Mouse (Mus musculus): Measurements from ENCODE around the gene Ccm2. TPM values are rescaled to one million over a fixed set of nuclear protein-coding genes. Genes with fewer than 3 reads are reported as not detected.
A peak's percentile ranks its signal among the peaks of the same experiment; 100 is the strongest.

Gene Ccm2
- polyA plus RNA-seq, 1 experiment from 2014 or later, result 44.7 TPM

DNA sequence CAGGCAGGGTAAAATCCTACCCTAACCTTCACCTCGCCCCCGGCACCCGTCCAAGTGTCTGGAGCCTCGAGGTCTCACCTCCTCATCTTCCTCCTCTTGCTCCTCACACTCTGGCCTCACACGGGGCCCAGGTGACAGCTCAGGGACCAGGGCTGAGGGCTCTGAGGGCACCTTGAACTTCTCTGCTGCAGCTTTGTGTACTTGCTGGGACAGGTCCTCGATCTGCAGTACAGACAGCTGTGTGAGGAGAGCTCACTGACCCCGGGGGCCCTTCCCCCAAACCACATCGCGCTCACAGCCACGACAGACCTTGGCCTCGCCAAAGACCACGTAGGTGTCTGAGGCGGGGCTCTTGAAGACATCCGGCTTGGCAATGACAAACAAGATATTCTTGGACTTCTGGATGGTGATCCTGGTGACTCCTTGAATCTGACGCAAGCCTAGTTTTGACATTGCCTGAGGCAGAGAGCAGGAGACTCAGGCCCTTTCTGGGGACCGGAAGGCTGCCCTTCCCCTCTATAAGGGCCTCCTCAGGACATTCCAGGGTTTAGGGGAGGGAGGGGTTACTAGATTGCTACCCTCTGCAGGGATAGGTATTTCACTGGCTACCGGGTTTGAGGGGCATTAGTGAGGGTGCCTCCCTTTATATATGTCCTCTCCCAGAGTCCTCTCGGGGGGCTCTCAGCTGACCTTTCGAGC is 51.7 kb downstream of the Ccm2 start:
- H3K36me3 ChIP-seq, result peaks cover 31% of the 10 kb centered on the region; the same call in 1 of the 2 replicates
- peaks cover 44% of the 10 kb centered on the region for H3K4me1 ChIP-seq (replicated peaks)
- no peak overlapping the region for H3K9ac ChIP-seq
- no peak overlapping the region for H3K4me2 ChIP-seq
- no peak overlapping the region for H3K4me3 ChIP-seq
- H3K27me3 ChIP-seq, result peaks cover 31% of the 10 kb centered on the region
- no peak for ATAC-seq (replicated peaks; ENCODE audit: insufficient number of reproducible peaks, insufficient read depth, low FRiP score, low read depth)
- no peaks in the 10 kb centered on the region for H3K9me3 ChIP-seq (replicated peaks)
- no peak overlapping the region for H3K27ac ChIP-seq
- WGBS, result 57% methylated on average over 19 of the region's 19 CpGs

DNA sequence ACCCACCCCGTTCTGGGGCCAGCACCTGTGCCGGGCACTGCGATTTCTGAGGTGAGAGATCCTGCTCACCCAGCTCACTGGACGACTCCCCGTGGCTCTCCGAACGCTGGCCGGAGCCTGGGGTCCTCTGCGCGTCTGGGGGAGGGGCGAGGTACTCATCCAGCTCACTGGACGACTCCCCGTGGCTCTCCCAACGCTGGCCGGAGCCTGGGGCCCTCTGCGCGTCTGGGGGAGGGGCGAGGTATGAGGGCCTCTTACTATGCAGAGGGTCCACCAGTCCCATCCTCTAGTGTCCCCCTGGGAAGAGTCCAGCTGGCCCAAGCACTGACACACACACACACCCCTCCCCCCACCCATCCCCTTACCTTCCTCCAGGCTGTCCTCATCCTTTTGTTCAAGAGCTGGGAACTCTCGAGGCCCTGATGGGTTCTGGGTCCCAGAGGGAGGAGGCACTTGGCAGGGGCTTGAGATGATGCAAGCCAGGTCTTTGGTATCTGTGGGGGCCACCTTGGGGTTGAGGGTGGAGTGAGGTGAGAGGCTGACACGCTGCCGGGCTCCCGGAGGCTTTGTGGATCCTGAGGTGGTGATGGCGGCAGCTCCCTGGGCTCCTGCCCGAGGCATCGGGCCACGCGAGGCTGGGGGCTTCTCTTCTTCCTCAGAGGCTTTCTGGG is 52.5 kb downstream of the Ccm2 start:
- H3K9ac ChIP-seq, result no peak overlapping the region
- peaks cover 31% of the 10 kb centered on the region for H3K27me3 ChIP-seq
- WGBS, result 20% methylated on average over 27 of the region's 27 CpGs
- H3K4me3 ChIP-seq, result no peak overlapping the region
- H3K9me3 ChIP-seq (replicated peaks), result no peaks in the 10 kb centered on the region
- H3K4me2 ChIP-seq, result no peak overlapping the region
- H3K36me3 ChIP-seq, result peaks cover 24% of the 10 kb centered on the region; the same call in 1 of the 2 replicates
- no peak for ATAC-seq (replicated peaks; ENCODE audit: insufficient number of reproducible peaks, insufficient read depth, low FRiP score, low read depth)
- no peak overlapping the region for H3K27ac ChIP-seq
- peaks cover 51% of the 10 kb centered on the region for H3K4me1 ChIP-seq (replicated peaks)

- no peak for ATAC-seq (replicated peaks; ENCODE audit: insufficient number of reproducible peaks, insufficient read depth, low FRiP score, low read depth)
- no peak overlapping the region for H3K4me2 ChIP-seq
- no peaks in the 10 kb centered on the region for H3K9me3 ChIP-seq (replicated peaks)
- WGBS, result 76% methylated on average over 6 of the region's 6 CpGs
- H3K9ac ChIP-seq, result no peak overlapping the region
- H3K36me3 ChIP-seq, result peaks cover 19% of the 10 kb centered on the region; the same call in 1 of the 2 replicates
- peaks cover 51% of the 10 kb centered on the region for H3K4me1 ChIP-seq (replicated peaks)
- H3K4me3 ChIP-seq, result no peak overlapping the region
- H3K27me3 ChIP-seq, result peaks cover 35% of the 10 kb centered on the region
- H3K27ac ChIP-seq, result no peak overlapping the region
These were observed 53.1 kb downstream of the Ccm2 start for GRCm38 (mm10) chr11:6599831-6600230.

- Histone ChIP-seq H3K4me2 (no peak overlapping the region), H3K9me3 (replicated peaks) (no peaks in the 10 kb centered on the region), H3K4me3 (no peak overlapping the region), H3K36me3 (peaks cover 19% of the 10 kb centered on the region; the same call in 1 of the 2 replicates), H3K4me1 (replicated peaks) (peaks cover 51% of the 10 kb centered on the region), H3K27ac (no peak overlapping the region), H3K9ac (no peak overlapping the region), H3K27me3 (peaks cover 41% of the 10 kb centered on the region)
- WGBS, result 85% methylated on average over 8 of the region's 8 CpGs
- no peak for ATAC-seq (replicated peaks; ENCODE audit: insufficient number of reproducible peaks, insufficient read depth, low FRiP score, low read depth)
These were observed 53.7 kb downstream of the Ccm2 start for GRCm38 (mm10) chr11:6600284-6600944.

- H3K27ac ChIP-seq, result no peak overlapping the region
- ATAC-seq (replicated peaks; ENCODE audit: insufficient number of reproducible peaks, insufficient read depth, low FRiP score, low read depth), result no peak
- H3K4me1 ChIP-seq (replicated peaks), result peaks cover 53% of the 10 kb centered on the region
- no peak overlapping the region for H3K4me3 ChIP-seq
- peaks cover 55% of the 10 kb centered on the region for H3K27me3 ChIP-seq
- peaks cover 7% of the 10 kb centered on the region; the same call in 1 of the 2 replicates for H3K36me3 ChIP-seq
- H3K4me2 ChIP-seq, result no peak overlapping the region
- 71% methylated on average over 20 of the region's 20 CpGs for WGBS
- H3K9me3 ChIP-seq (replicated peaks), result no peaks in the 10 kb centered on the region
- no peak overlapping the region for H3K9ac ChIP-seq
These were observed 55.2 kb downstream of the Ccm2 start for GRCm38 (mm10) chr11:6601649-6602480.

DNA sequence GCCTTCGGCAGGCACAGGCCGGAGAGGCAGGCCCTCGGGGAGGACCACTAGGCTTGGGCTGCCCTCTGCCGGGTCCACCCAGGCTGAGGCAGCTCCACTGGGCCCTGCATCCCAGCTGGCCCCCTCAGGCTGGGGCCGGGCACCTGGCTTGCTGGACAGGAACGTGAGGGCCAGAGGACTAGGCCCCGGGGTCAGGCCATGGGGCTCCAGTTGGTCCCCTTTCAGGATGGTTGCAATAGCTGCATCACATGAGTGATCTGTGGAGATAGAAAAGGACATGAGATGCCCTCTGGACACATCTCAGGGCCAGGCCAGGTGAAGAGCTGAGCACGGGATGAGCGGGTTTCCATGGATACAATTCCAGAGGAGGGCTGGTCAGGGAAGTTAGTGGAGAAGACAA is 56.0 kb downstream of the Ccm2 start:
- whole genome bisulfite sequencing, result 84% methylated on average over 9 of the region's 9 CpGs
- Histone ChIP-seq H3K27ac (no peak overlapping the region), H3K4me2 (no peak overlapping the region), H3K4me3 (no peak overlapping the region), H3K9me3 (replicated peaks) (no peaks in the 10 kb centered on the region), H3K4me1 (replicated peaks) (peaks cover 53% of the 10 kb centered on the region), H3K36me3 (no peaks in the 10 kb centered on the region), H3K27me3 (peaks cover 63% of the 10 kb centered on the region), H3K9ac (no peak overlapping the region)
- ATAC-seq (replicated peaks; ENCODE audit: insufficient number of reproducible peaks, insufficient read depth, low FRiP score, low read depth), result no peak

DNA sequence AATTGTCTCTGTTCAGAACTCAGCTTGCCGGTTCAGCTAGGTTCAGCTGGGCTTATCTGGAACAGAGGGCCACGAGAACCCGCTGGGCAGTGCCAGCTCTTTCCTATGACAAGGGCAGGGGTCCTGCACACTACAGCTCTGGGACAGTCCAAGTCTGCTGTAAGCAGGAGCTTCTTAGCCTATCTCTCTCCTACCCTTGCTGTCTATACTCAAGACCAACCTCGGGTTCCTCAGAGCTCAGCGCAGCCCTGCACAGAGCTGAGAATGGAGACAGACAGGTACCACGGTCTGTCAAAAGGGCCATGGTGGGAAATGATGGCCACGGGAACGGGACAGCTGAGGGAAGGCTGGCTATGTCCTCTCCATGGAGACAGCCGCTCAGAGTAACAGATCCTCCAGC is 56.5 kb downstream of the Ccm2 start:
- WGBS, result 64% methylated on average over 9 of the region's 9 CpGs
- Histone ChIP-seq H3K4me3 (no peak overlapping the region), H3K9me3 (replicated peaks) (no peaks in the 10 kb centered on the region), H3K9ac (no peak overlapping the region), H3K27me3 (peaks cover 63% of the 10 kb centered on the region), H3K27ac (no peak overlapping the region), H3K4me1 (replicated peaks) (peaks cover 48% of the 10 kb centered on the region), H3K36me3 (no peaks in the 10 kb centered on the region), H3K4me2 (peak overlapping the region; percentile 75; the same call in 1 of the 2 replicates)
- ATAC-seq (replicated peaks; ENCODE audit: insufficient number of reproducible peaks, insufficient read depth, low FRiP score, low read depth), result no peak

GRCm38 (mm10) chr11:6603887-6604603 is 57.4 kb downstream of the Ccm2 start:
- Histone ChIP-seq H3K4me1 (replicated peaks) (peaks cover 40% of the 10 kb centered on the region), H3K4me2 (peak overlapping the region; percentile 75), H3K36me3 (no peaks in the 10 kb centered on the region), H3K27me3 (peaks cover 63% of the 10 kb centered on the region), H3K9ac (peak overlapping the region; percentile 36), H3K27ac (peak overlapping the region; percentile 43), H3K9me3 (replicated peaks) (no peaks in the 10 kb centered on the region), H3K4me3 (peak overlapping the region; percentile 47)
- ATAC-seq (replicated peaks; ENCODE audit: insufficient number of reproducible peaks, insufficient read depth, low FRiP score, low read depth), result peak; percentile 76
- WGBS, result 13% methylated on average over 12 of the region's 12 CpGs

DNA sequence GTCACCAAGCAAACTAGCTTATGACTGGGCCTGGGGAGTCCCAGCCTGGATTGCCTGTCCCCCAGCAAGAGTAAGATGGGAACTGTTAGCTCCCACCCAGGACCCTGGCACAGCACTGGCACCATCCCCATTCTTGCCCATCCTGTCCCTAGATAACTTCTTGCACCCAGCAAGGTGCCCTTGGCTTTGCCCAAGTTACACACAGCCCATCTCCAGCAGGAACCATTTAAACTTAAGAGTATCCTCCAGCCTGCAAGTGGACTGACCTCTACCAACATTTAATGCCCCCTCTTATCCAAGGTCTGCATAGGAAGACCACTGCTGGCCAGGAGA is 57.9 kb downstream of the Ccm2 start:
- Histone ChIP-seq H3K27me3 (peaks cover 63% of the 10 kb centered on the region), H3K27ac (no peak overlapping the region), H3K9ac (peak overlapping the region; percentile 36; the same call in 1 of the 2 replicates), H3K4me1 (replicated peaks) (peaks cover 35% of the 10 kb centered on the region), H3K36me3 (no peaks in the 10 kb centered on the region), H3K4me3 (peak overlapping the region; percentile 47), H3K4me2 (peak overlapping the region; percentile 75), H3K9me3 (replicated peaks) (no peaks in the 10 kb centered on the region)
- ATAC-seq (replicated peaks; ENCODE audit: insufficient number of reproducible peaks, insufficient read depth, low FRiP score, low read depth), result no peak

DNA sequence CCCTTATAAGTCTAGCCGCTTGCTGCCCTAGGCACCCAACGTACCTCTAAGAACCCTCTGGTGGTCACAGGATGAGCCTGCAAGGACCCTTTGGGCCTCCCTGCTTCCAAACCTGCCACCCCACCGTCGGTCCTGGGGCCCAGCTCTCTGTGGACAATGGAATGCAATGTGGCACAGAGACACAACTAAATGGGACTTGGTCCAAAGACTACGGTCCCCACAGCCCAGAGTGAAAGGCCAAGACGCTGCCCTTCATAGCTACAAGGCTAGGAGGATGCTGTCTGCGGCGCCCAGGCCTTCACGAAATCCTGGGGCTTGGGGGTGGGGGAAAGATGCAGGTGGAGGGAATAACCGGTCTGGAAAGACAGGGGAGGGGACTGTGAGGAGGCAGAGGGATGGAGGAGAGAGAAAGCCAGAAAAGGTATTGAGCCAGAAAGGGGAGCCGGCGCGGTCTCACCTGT is 58.4 kb downstream of the Ccm2 start:
- H3K27me3 ChIP-seq, result peaks cover 59% of the 10 kb centered on the region
- WGBS, result 14% methylated on average over 13 of the region's 13 CpGs

More for the DNA sequence above, 58.4 kb downstream of the Ccm2 start:
- Histone ChIP-seq H3K4me3 (peak overlapping the region; percentile 47), H3K9ac (peak overlapping the region; percentile 37), H3K27ac (no peak overlapping the region), H3K4me2 (peak overlapping the region; percentile 75), H3K9me3 (replicated peaks) (no peaks in the 10 kb centered on the region), H3K4me1 (replicated peaks) (peaks cover 30% of the 10 kb centered on the region), H3K36me3 (no peaks in the 10 kb centered on the region)
- ATAC-seq (replicated peaks; ENCODE audit: insufficient number of reproducible peaks, insufficient read depth, low FRiP score, low read depth), result no peak
